Mouse (Mus musculus): ENCODE measurements around the gene Scap. TPM values are rescaled to one million over a fixed set of nuclear protein-coding genes. Genes with fewer than 3 reads are reported as not detected.
A peak's percentile ranks its signal among the peaks of the same experiment; 100 is the strongest.

Scap gene
- polyA plus RNA-seq, 1 experiment = 25.8 TPM

DNA sequence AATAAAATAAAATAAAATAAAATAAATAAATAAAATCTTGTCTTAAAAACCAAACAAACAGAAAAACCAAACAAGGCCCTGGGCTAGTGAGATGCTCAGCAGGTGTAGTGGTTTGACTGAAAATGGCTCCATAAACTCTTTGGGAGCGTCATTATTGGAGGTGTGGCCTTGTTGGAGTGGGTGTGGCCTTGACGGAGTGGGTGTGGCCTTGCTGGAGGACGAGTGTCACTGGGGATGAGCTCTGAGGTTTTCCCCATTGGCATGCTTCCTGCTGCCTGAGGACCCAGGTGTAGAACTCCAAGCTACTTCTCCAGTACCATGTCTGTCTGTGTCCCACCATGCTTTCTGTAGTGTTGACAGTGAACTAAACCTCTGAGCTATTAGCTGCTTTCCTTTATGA is 38.3 kb upstream of the Scap start:
- no peaks in the 10 kb centered on the region for H3K27me3 ChIP-seq (ENCODE audit: control insufficient read depth, insufficient read depth, low read length, poor library complexity, severe bottlenecking)
- H3K9ac ChIP-seq (ENCODE audit: low read depth, poor library complexity, severe bottlenecking) = no peak overlapping the region
- H3K36me3 ChIP-seq (ENCODE audit: control insufficient read depth, insufficient read depth, low read length, poor library complexity, severe bottlenecking) = no peaks in the 10 kb centered on the region
- H3K27ac ChIP-seq (ENCODE audit: insufficient read depth, low read length) = no peak overlapping the region
- no peaks in the 10 kb centered on the region for H3K9me3 ChIP-seq (replicated peaks; ENCODE audit: control insufficient read depth, insufficient read depth, low read length, poor library complexity, severe bottlenecking)
- no peak overlapping the region for H3K4me3 ChIP-seq (ENCODE audit: low read depth, low read length)
- H3K4me1 ChIP-seq (ENCODE audit: control insufficient read depth, insufficient read depth, low read length) = no peaks in the 10 kb centered on the region
- TF ChIP-seq CTCF (IDR thresholded peaks at IDR 0.05; ENCODE audit: low read depth, low read length) (no peak), EP300 (IDR thresholded peaks at IDR 0.05; ENCODE audit: insufficient read depth, low read depth, low read length) (no peak), POLR2A (IDR thresholded peaks at IDR 0.05; ENCODE audit: insufficient read depth, low read length) (no peak)

DNA sequence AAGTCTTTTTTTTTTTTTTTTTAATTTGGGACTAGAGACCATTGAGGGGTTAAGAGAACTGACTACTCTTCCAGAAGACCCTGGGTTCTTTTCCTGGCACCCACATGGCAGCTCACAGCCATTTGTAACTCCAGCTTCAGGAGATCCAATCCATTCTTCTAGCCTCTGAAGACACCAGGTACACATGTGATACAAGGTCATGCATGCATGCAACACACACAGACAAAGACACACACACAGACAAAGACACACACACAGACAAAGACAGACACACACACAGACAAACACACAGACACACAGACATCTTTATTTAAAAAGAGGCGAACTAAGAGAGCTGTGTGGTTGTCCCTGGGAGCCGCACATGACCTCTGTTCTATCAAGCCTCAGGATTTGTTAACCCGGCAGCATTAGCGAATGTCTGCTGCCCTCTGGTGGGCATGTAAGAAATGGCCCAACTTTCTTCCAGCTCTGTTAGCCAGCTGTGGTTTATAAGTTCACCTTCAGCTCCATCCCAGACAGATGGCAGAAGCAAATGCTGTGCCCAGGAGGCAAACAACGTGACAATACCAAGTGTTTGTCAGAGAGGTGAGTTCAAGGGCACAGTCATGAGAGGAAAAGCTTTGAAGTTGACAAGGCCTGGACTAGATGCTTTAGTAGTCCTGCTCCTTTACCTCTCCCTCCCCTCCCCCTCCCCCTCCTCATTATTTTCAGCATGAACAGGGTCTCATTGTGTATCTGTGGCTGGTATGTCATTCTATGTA is 36.0 kb upstream of the Scap start:
- no peaks in the 10 kb centered on the region for H3K36me3 ChIP-seq (ENCODE audit: control insufficient read depth, insufficient read depth, low read length, poor library complexity, severe bottlenecking)
- no peak overlapping the region for H3K27ac ChIP-seq (ENCODE audit: insufficient read depth, low read length)
- no peaks in the 10 kb centered on the region for H3K9me3 ChIP-seq (replicated peaks; ENCODE audit: control insufficient read depth, insufficient read depth, low read length, poor library complexity, severe bottlenecking)
- no peak overlapping the region for H3K4me3 ChIP-seq (ENCODE audit: low read depth, low read length)
- no peaks in the 10 kb centered on the region for H3K27me3 ChIP-seq (ENCODE audit: control insufficient read depth, insufficient read depth, low read length, poor library complexity, severe bottlenecking)
- no peaks in the 10 kb centered on the region for H3K4me1 ChIP-seq (ENCODE audit: control insufficient read depth, insufficient read depth, low read length)
- TF ChIP-seq CTCF (IDR thresholded peaks at IDR 0.05; ENCODE audit: low read depth, low read length) = peak; percentile 83
- TF ChIP-seq EP300 (IDR thresholded peaks at IDR 0.05; ENCODE audit: insufficient read depth, low read depth, low read length) = no peak
- H3K9ac ChIP-seq (ENCODE audit: low read depth, poor library complexity, severe bottlenecking) = no peak overlapping the region

DNA sequence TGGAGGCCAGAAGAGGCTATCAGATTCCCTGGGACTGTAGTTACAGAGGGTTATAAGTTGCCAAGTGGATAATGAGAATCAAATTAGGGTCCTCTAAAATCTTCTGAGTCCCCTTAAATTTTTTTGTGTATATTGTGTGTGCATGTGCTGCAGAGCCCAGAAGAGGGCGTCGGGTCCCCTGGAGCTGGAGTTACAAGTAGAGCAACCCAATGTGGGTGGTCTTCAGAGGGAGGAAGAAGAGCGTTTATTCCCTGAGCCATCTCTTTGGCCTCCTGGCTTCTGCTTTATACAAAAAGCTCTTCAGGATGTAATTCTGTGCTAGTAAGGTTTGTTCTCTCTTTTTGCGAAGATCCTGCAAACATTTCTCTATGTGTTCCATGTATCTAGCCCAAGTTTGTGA is 28.6 kb upstream of the Scap start:
- TF ChIP-seq POLR2A (IDR thresholded peaks at IDR 0.05; ENCODE audit: insufficient read depth, low read length) (no peak), CTCF (IDR thresholded peaks at IDR 0.05; ENCODE audit: low read depth, low read length) (peak; percentile 61), EP300 (IDR thresholded peaks at IDR 0.05; ENCODE audit: insufficient read depth, low read depth, low read length) (no peak)

DNA sequence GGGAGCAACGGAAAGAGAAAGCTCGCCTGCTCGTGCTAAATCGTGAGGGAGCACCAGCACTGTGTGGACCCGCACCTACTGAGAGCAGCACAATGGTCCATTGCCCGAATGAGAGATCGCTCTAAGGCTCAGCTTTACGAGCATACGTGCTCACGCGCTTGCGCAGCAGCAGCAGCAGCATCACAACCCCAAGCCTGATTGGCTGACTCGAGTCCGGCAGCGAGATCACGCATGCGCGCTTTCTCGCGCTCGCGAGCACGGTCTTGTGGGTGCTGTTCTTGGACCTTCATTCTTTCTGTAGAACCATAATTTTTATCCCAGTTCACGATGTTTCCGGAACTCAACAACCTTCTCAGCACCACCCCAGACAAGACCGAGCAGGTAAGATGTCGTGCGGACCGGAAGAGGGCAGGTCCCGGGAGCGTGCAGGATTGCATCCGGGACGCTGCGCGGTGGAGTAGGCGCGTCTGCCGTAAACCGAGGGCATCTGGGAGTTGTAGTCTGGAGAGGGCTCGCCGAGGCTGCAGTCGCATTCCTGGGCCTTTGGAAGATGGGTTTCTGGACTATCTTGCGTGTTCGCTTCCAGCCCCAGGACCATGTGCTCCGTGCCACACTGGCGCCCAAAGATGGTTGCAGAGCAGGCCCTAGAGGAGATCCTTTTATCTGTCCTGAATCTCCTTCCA is 28.0 kb upstream of the Scap start, which contains the start of gene Elp6:
TSS of gene Elp6 (plus strand) at position 205 of the 683 bp plus-strand sequence.
- Histone ChIP-seq H3K9me3 (replicated peaks; ENCODE audit: control insufficient read depth, insufficient read depth, low read length, poor library complexity, severe bottlenecking) (no peaks in the 10 kb centered on the region), H3K27me3 (ENCODE audit: control insufficient read depth, insufficient read depth, low read length, poor library complexity, severe bottlenecking) (no peaks in the 10 kb centered on the region), H3K36me3 (ENCODE audit: control insufficient read depth, insufficient read depth, low read length, poor library complexity, severe bottlenecking) (no peaks in the 10 kb centered on the region), H3K4me3 (ENCODE audit: low read depth, low read length) (peak within 1 kb of the TSS; percentile 86), H3K9ac (ENCODE audit: low read depth, poor library complexity, severe bottlenecking) (peak within 1 kb of the TSS; percentile 10), H3K4me1 (ENCODE audit: control insufficient read depth, insufficient read depth, low read length) (no peaks in the 10 kb centered on the region), H3K27ac (ENCODE audit: insufficient read depth, low read length) (peak within 1 kb of the TSS; percentile 74)
- peak; percentile 97 for TF ChIP-seq POLR2A (IDR thresholded peaks at IDR 0.05; ENCODE audit: insufficient read depth, low read length)
- no peak for TF ChIP-seq EP300 (IDR thresholded peaks at IDR 0.05; ENCODE audit: insufficient read depth, low read depth, low read length)

More for the DNA sequence above, 28.6 kb upstream of the Scap start:
- H3K4me1 ChIP-seq (ENCODE audit: control insufficient read depth, insufficient read depth, low read length) = no peaks in the 10 kb centered on the region
- peak overlapping the region; percentile 86 for H3K4me3 ChIP-seq (ENCODE audit: low read depth, low read length)
- H3K27ac ChIP-seq (ENCODE audit: insufficient read depth, low read length) = peak overlapping the region; percentile 74
- no peaks in the 10 kb centered on the region for H3K9me3 ChIP-seq (replicated peaks; ENCODE audit: control insufficient read depth, insufficient read depth, low read length, poor library complexity, severe bottlenecking)
- H3K27me3 ChIP-seq (ENCODE audit: control insufficient read depth, insufficient read depth, low read length, poor library complexity, severe bottlenecking) = no peaks in the 10 kb centered on the region
- peak overlapping the region; percentile 10 for H3K9ac ChIP-seq (ENCODE audit: low read depth, poor library complexity, severe bottlenecking)
- no peaks in the 10 kb centered on the region for H3K36me3 ChIP-seq (ENCODE audit: control insufficient read depth, insufficient read depth, low read length, poor library complexity, severe bottlenecking)

DNA sequence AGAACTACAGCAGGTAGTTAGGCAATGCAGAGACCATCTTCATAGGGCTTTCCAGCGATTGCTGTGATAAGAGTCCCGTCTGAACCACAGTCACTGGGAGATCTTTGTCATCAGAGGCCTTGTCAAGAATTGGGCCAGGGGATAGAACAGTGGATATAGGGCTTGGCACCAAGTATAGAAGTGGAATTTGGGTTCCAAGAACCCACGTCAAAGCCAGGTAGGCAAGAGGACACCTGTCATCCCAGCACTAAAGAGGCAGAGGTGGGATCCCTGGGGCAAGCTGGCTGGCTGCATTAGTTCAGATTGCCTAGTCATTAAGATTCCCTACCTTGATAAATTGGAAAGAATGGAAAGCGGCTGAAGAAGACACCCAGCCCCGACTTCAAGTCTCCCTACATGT is 26.7 kb upstream of the Scap start:
- H3K27me3 ChIP-seq (ENCODE audit: control insufficient read depth, insufficient read depth, low read length, poor library complexity, severe bottlenecking) = no peaks in the 10 kb centered on the region
- TF ChIP-seq CTCF (IDR thresholded peaks at IDR 0.05; ENCODE audit: low read depth, low read length) = no peak
- TF ChIP-seq EP300 (IDR thresholded peaks at IDR 0.05; ENCODE audit: insufficient read depth, low read depth, low read length) = no peak
- no peak for TF ChIP-seq POLR2A (IDR thresholded peaks at IDR 0.05; ENCODE audit: insufficient read depth, low read length)
- H3K27ac ChIP-seq (ENCODE audit: insufficient read depth, low read length) = no peak overlapping the region
- H3K4me3 ChIP-seq (ENCODE audit: low read depth, low read length) = no peak overlapping the region
- H3K9me3 ChIP-seq (replicated peaks; ENCODE audit: control insufficient read depth, insufficient read depth, low read length, poor library complexity, severe bottlenecking) = no peaks in the 10 kb centered on the region
- no peaks in the 10 kb centered on the region for H3K4me1 ChIP-seq (ENCODE audit: control insufficient read depth, insufficient read depth, low read length)
- no peak overlapping the region for H3K9ac ChIP-seq (ENCODE audit: low read depth, poor library complexity, severe bottlenecking)
- no peaks in the 10 kb centered on the region for H3K36me3 ChIP-seq (ENCODE audit: control insufficient read depth, insufficient read depth, low read length, poor library complexity, severe bottlenecking)

DNA sequence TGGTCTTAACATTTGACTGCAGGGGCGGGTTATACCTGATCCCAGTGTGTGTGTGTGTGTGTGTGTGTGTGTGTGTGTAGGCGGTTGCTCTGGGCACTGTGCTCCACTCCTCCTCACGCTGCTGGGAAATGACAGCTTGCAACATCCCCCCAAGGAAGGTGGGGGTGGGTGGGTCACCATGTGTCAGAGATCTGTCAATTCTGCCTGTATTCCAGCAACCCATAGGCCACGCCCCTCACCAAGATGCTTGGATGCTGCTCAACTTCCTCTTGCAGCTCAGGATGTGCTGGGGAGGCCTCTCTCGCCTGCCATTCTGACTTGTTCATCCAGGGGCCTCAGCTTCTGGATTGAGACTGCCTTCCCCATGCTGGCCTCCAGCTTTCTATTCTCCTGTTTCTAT is 18.4 kb upstream of the Scap start:
- Histone ChIP-seq H3K9me3 (replicated peaks; ENCODE audit: control insufficient read depth, insufficient read depth, low read length, poor library complexity, severe bottlenecking) (no peaks in the 10 kb centered on the region), H3K27me3 (ENCODE audit: control insufficient read depth, insufficient read depth, low read length, poor library complexity, severe bottlenecking) (no peaks in the 10 kb centered on the region), H3K9ac (ENCODE audit: low read depth, poor library complexity, severe bottlenecking) (no peak overlapping the region), H3K4me3 (ENCODE audit: low read depth, low read length) (no peak overlapping the region), H3K4me1 (ENCODE audit: control insufficient read depth, insufficient read depth, low read length) (no peaks in the 10 kb centered on the region), H3K36me3 (ENCODE audit: control insufficient read depth, insufficient read depth, low read length, poor library complexity, severe bottlenecking) (no peaks in the 10 kb centered on the region), H3K27ac (ENCODE audit: insufficient read depth, low read length) (no peak overlapping the region)
- no peak for TF ChIP-seq CTCF (IDR thresholded peaks at IDR 0.05; ENCODE audit: low read depth, low read length)
- no peak for TF ChIP-seq POLR2A (IDR thresholded peaks at IDR 0.05; ENCODE audit: insufficient read depth, low read length)
- no peak for TF ChIP-seq EP300 (IDR thresholded peaks at IDR 0.05; ENCODE audit: insufficient read depth, low read depth, low read length)
